26 mouse cellular contexts compared by ENCODE assay signal in the genomic region with DNA sequence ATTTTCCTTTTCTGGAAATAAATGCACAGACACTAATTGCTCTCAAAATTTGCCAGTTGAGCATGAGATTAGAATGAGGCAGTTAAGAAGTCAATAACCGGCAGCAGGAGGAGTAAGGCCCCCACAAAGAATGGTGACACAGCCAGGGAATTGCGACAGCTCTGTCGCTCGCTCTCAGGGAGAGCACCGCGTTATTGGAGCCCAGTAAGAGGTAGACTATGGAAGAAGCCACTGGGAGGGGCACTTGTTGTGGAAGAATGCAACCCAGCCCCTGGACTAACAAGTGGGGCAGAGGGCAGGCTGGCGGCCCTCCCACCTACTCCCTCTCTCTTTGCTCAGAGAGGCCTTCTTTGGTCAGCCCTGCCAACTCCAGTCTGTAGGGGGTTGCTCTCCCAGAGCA. TPM values are rescaled to one million over a fixed set of nuclear protein-coding genes. Genes with fewer than 3 reads are reported as not detected.
"Had no signal": no experiment of that assay in that cellular context is flagged by ENCODE, and none has a peak within 500 bp of the region (broad histone marks: within the 10 kb centered on the region; RNA-seq: fewer than 3 reads in every experiment).

No protein-coding gene starts in this region.

- DNase-seq: kidney, adult 2 months; kidney, postnatal 25 days; layer of hippocampus, adult 9-11 months; layer of hippocampus, postnatal 36 days; left cerebral cortex, postnatal 4 days; lung, adult 2 months; lung, postnatal 14 days; right cerebral cortex, adult 18-20 months; right cerebral cortex, postnatal 14 days; right cerebral cortex, postnatal 4 days; thymus, adult 2 months; thymus, postnatal 14 days; thymus, postnatal 4 days had no signal

- H3K36me3 ChIP-seq: limb, embryonic 12.5 days; limb, embryonic 15.5 days; midbrain, embryonic 12.5 days; midbrain, embryonic 15.5 days; neural tube, embryonic 13.5 days had no signal

- H3K27me3 ChIP-seq: limb, embryonic 12.5 days; limb, embryonic 15.5 days; midbrain, embryonic 15.5 days; neural tube, embryonic 13.5 days had no signal

- H3K27ac ChIP-seq: kidney, postnatal 0 days; layer of hippocampus, adult 2 months; left cerebral cortex, adult 2 months; limb, embryonic 12.5 days; limb, embryonic 15.5 days; liver, embryonic 14.5 days; macrophage; midbrain, embryonic 12.5 days; midbrain, embryonic 15.5 days; neural tube, embryonic 13.5 days; stomach, postnatal 0 days had no signal

- H3K4me3 ChIP-seq: layer of hippocampus, adult 2 months; left cerebral cortex, adult 2 months; limb, embryonic 12.5 days; limb, embryonic 15.5 days; midbrain, embryonic 12.5 days; midbrain, embryonic 15.5 days; neural tube, embryonic 13.5 days had no signal

- H3K9ac ChIP-seq: limb, embryonic 12.5 days; limb, embryonic 15.5 days; liver, embryonic 14.5 days; midbrain, embryonic 12.5 days; midbrain, embryonic 15.5 days; neural tube, embryonic 13.5 days had no signal

RNA-seq across cellular contexts. Expression of a gene that starts 4.5 kb away (rescaled TPM):
- total RNA-seq: megakaryocyte, adult 5-6 weeks; neutrophil, adult 5-6 weeks had no signal
- polyA plus RNA-seq: macrophage had no signal
